17 mouse cellular contexts compared by ENCODE assay signal in genomic region chr7:46486761-46487160, GRCm38 (mm10).
DNase-seq lines count a peak whose midpoint lies in the region; ATAC-seq and TF ChIP-seq lines count a peak whose summit lies in the region.
"Had no signal": no experiment of that assay in that cellular context is flagged by ENCODE, and none has a peak within 500 bp of the region (broad histone marks: within the 10 kb centered on the region; RNA-seq: fewer than 3 reads in every experiment).

No protein-coding gene starts in this region.

- H3K36me3 ChIP-seq in lung, embryonic 16.5 days (ENCODE audit: control insufficient read depth, insufficient read depth, low read length) = no peaks in the 10 kb centered on the region
- H3K36me3 ChIP-seq in lung, postnatal 0 days (ENCODE audit: insufficient read depth, low read length) = no peaks in the 10 kb centered on the region
- H3K36me3 ChIP-seq: embryonic facial prominence, embryonic 13.5 days; embryonic facial prominence, embryonic 15.5 days; forebrain, embryonic 10.5 days; forebrain, embryonic 12.5 days had no signal

- H3K27ac ChIP-seq in lung, embryonic 16.5 days (ENCODE audit: low read length) = peak overlapping the region; percentile 11; the same call in 1 of the 2 replicates
- H3K27ac ChIP-seq in lung, postnatal 0 days (ENCODE audit: low read length) = no peak overlapping the region
- H3K27ac ChIP-seq: embryonic facial prominence, embryonic 13.5 days; embryonic facial prominence, embryonic 15.5 days; forebrain, embryonic 10.5 days; forebrain, embryonic 12.5 days had no signal

- H3K9me3 ChIP-seq in lung, embryonic 16.5 days (ENCODE audit: control insufficient read depth, low read length) = no peaks in the 10 kb centered on the region
- H3K9me3 ChIP-seq in lung, postnatal 0 days (ENCODE audit: low read length) = no peaks in the 10 kb centered on the region
- H3K9me3 ChIP-seq: embryonic facial prominence, embryonic 13.5 days; embryonic facial prominence, embryonic 15.5 days; forebrain, embryonic 10.5 days; forebrain, embryonic 12.5 days had no signal

- TF ChIP-seq EP300 in lung, postnatal 0 days (IDR thresholded peaks at IDR 0.05) = no peak

- ATAC-seq in cerebellum, adult (ENCODE audit: insufficient number of reproducible peaks, low FRiP score, low TSS enrichment) = no peak
- no peak for ATAC-seq in lung, embryonic 16.5 days (ENCODE audit: low read depth)
- ATAC-seq in lung, postnatal 0 days = no peak
- ATAC-seq: forebrain, embryonic 14.5 days; forebrain, embryonic 16.5 days had no signal

- TF ChIP-seq CTCF in lung, postnatal 0 days (IDR thresholded peaks at IDR 0.05) = no peak

- H3K9ac ChIP-seq in lung, embryonic 16.5 days (ENCODE audit: low read length) = no peak overlapping the region
- no peak overlapping the region for H3K9ac ChIP-seq in lung, postnatal 0 days (replicated peaks; ENCODE audit: low read depth)
- H3K9ac ChIP-seq: embryonic facial prominence, embryonic 13.5 days; embryonic facial prominence, embryonic 15.5 days; forebrain, embryonic 12.5 days had no signal

- H3K27me3 ChIP-seq in lung, embryonic 16.5 days (ENCODE audit: control insufficient read depth, insufficient read depth, low read depth, low read length) = no peaks in the 10 kb centered on the region
- no peaks in the 10 kb centered on the region for H3K27me3 ChIP-seq in lung, postnatal 0 days (replicated peaks; ENCODE audit: insufficient read depth, low read length)
- H3K27me3 ChIP-seq: embryonic facial prominence, embryonic 13.5 days; embryonic facial prominence, embryonic 15.5 days; forebrain, embryonic 12.5 days had no signal

- peak; percentile 49 for DNase-seq in cerebellum, adult 9-11 months
- DNase-seq in cerebellum, postnatal 14 days = peak; percentile 47 to 63
- no peak for DNase-seq in cerebellum, adult 8-10 months
- no peak for DNase-seq in lung, postnatal 0 days (ENCODE audit: low spot score)
- DNase-seq: adrenal gland, adult 2 months; adrenal gland, postnatal 10 days; adrenal gland, postnatal 25 days; embryo, embryonic 11 days had no signal

- H3K4me1 ChIP-seq in lung, embryonic 16.5 days (replicated peaks; ENCODE audit: control insufficient read depth, insufficient read depth, low read length) = peaks cover 8% of the 10 kb centered on the region; the same call in 1 of the 2 replicates
- peaks cover 8% of the 10 kb centered on the region; the same call in 1 of the 2 replicates for H3K4me1 ChIP-seq in lung, postnatal 0 days (ENCODE audit: insufficient read depth, low read depth, low read length)
- H3K4me1 ChIP-seq: embryonic facial prominence, embryonic 13.5 days; embryonic facial prominence, embryonic 15.5 days had no signal

- WGBS in lung, embryonic 16.5 days = 66% methylated on average over 5 of the region's 5 CpGs
- WGBS in lung, postnatal 0 days = 84% methylated on average over 5 of the region's 5 CpGs

- no peak overlapping the region for H3K4me3 ChIP-seq in lung, embryonic 16.5 days (ENCODE audit: low read length)
- no peak overlapping the region for H3K4me3 ChIP-seq in lung, postnatal 0 days (ENCODE audit: low read depth, low read length)
- H3K4me3 ChIP-seq: embryonic facial prominence, embryonic 13.5 days; embryonic facial prominence, embryonic 15.5 days; erythroblast, embryonic 14.5 days; forebrain, embryonic 10.5 days; forebrain, embryonic 12.5 days had no signal

- no peak overlapping the region for H3K4me2 ChIP-seq in lung, embryonic 16.5 days (ENCODE audit: low read depth, low read length)
- no peak overlapping the region for H3K4me2 ChIP-seq in lung, postnatal 0 days (replicated peaks; ENCODE audit: low read depth, low read length)
- H3K4me2 ChIP-seq: embryonic facial prominence, embryonic 13.5 days; embryonic facial prominence, embryonic 15.5 days; forebrain, embryonic 12.5 days had no signal

Comparison
In these comparisons a context has a peak if more than half of its experiments do, and no peak if none do; other contexts are left out.
1. DNase-seq: peak in cerebellum, adult 9-11 months (single experiment) and cerebellum, postnatal 14 days (2 of 2); none in cerebellum, adult 8-10 months (single experiment) and lung, postnatal 0 days (single experiment).